Mouse (Mus musculus): ENCODE data around the gene Il17f. TPM values are rescaled to one million over a fixed set of nuclear protein-coding genes. Genes with fewer than 3 reads are reported as not detected.

The Il17f gene
- total and polyA plus RNA-seq, 3 experiments, result not detected

DNA sequence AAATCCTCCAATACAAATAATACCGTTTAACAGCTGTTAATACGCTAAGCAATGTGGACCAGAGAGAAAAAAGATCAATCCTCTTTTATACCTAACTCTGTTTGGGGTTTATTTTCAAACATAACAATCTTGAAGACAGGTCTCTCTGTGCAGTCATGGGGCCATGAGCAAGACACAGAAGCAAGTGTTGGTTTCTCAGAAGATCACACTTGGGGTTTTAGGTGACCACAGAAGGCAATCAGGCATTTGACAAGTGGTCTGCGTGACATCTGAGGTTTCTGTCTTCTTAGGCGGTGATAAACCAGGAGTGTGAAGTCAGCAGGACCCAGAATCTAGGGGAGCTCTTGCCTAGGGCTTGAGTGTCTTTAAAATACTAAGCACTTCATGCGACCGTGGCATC is 23.9 kb downstream of the Il17f start:
- no peaks in the 10 kb centered on the region for H3K27me3 ChIP-seq (ENCODE audit: control insufficient read depth, insufficient read depth, low read length)
- intact Hi-C loops (cut with DNase I), result no loop called here
- no peak overlapping the region for H3K27ac ChIP-seq
- no peaks in the 10 kb centered on the region for H3K36me3 ChIP-seq (ENCODE audit: control insufficient read depth, insufficient read depth, low read length)
- H3K4me1 ChIP-seq (ENCODE audit: control insufficient read depth, insufficient read depth, low read length), result no peaks in the 10 kb centered on the region
- no peak for DNase-seq
- TF ChIP-seq CTCF (IDR thresholded peaks at IDR 0.05), result no peak
- no peak for TF ChIP-seq POLR2A (IDR thresholded peaks at IDR 0.05; ENCODE audit: insufficient read depth, low read depth, low read length)
- no peak for TF ChIP-seq EP300 (IDR thresholded peaks at IDR 0.05; ENCODE audit: insufficient read depth, low read depth, low read length)
- 70% methylated on average over 6 of the region's 6 CpGs for WGBS
- no peak overlapping the region for H3K9ac ChIP-seq (ENCODE audit: low read depth, low read length)
- no peak overlapping the region for H3K4me3 ChIP-seq
- H3K79me2 ChIP-seq (replicated peaks; ENCODE audit: control insufficient read depth, insufficient read depth, low read length), result no peaks in the 10 kb centered on the region

DNA sequence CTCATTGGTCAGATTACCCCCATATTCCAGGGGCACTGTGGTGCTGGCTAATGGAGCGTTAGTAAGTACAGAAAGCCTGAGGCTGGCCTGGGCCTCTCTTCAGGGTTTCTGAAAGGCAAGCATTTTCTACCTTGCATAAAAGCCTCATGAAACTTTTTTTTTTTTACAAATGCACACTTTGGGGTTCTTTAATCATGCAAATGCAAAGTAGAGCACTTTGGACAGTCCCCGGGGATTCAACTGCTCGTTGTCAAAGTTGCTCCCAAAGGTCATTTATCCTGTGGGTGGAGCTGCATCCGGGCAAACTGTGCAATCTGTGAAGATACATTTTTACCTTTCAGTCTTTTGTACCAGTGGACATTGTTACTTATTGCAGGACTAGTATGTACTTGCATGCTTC is 29.0 kb downstream of the Il17f start:
- Histone ChIP-seq H3K4me3 (no peak overlapping the region), H3K36me3 (ENCODE audit: control insufficient read depth, insufficient read depth, low read length) (no peaks in the 10 kb centered on the region), H3K27me3 (ENCODE audit: control insufficient read depth, insufficient read depth, low read length) (no peaks in the 10 kb centered on the region), H3K4me1 (ENCODE audit: control insufficient read depth, insufficient read depth, low read length) (no peaks in the 10 kb centered on the region), H3K27ac (no peak overlapping the region), H3K9ac (ENCODE audit: low read depth, low read length) (no peak overlapping the region), H3K79me2 (replicated peaks; ENCODE audit: control insufficient read depth, insufficient read depth, low read length) (no peaks in the 10 kb centered on the region)
- no peak for TF ChIP-seq CTCF (IDR thresholded peaks at IDR 0.05)
- no peak for TF ChIP-seq POLR2A (IDR thresholded peaks at IDR 0.05; ENCODE audit: insufficient read depth, low read depth, low read length)
- TF ChIP-seq EP300 (IDR thresholded peaks at IDR 0.05; ENCODE audit: insufficient read depth, low read depth, low read length), result no peak
- WGBS, result 68% methylated on average over 4 of the region's 4 CpGs
- DNase-seq, result no peak
- intact Hi-C loops (cut with DNase I), result no loop called here

DNA sequence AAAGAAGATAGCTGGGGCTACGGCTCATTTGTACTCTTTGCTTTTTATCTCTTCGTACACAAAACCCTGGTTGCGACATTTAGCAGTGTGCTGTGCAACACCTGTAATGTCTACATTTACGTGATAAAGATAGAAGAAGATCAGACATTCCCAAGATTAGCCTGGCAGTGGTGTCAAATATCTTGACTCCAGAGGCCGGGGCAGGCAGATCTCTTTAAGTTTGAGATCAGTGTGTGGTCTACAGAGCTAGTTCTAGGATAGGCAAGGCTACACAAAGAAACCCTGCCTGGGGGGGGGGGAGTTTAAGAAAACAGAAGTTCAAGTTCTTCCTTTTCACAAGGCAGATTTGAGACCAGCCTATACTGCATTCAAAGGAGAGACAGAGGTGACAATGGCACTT is 30.1 kb downstream of the Il17f start:
- Histone ChIP-seq H3K27me3 (ENCODE audit: control insufficient read depth, insufficient read depth, low read length) (no peaks in the 10 kb centered on the region), H3K9ac (ENCODE audit: low read depth, low read length) (no peak overlapping the region), H3K4me1 (ENCODE audit: control insufficient read depth, insufficient read depth, low read length) (no peaks in the 10 kb centered on the region), H3K4me3 (no peak overlapping the region), H3K27ac (no peak overlapping the region), H3K36me3 (ENCODE audit: control insufficient read depth, insufficient read depth, low read length) (no peaks in the 10 kb centered on the region), H3K79me2 (replicated peaks; ENCODE audit: control insufficient read depth, insufficient read depth, low read length) (no peaks in the 10 kb centered on the region)
- 68% methylated on average over 5 of the region's 5 CpGs for WGBS
- TF ChIP-seq CTCF (IDR thresholded peaks at IDR 0.05), result no peak
- intact Hi-C loops (cut with DNase I), result no loop called here
- no peak for DNase-seq

GRCm38 (mm10) chr1:20759799-20760198 is 30.6 kb downstream of the Il17f start:
- 82% methylated on average over 10 of the region's 10 CpGs for WGBS
- H3K9ac ChIP-seq (ENCODE audit: low read depth, low read length), result no peak overlapping the region
- no peaks in the 10 kb centered on the region for H3K36me3 ChIP-seq (ENCODE audit: control insufficient read depth, insufficient read depth, low read length)
- TF ChIP-seq CTCF (IDR thresholded peaks at IDR 0.05), result no peak
- no peak for TF ChIP-seq EP300 (IDR thresholded peaks at IDR 0.05; ENCODE audit: insufficient read depth, low read depth, low read length)
- TF ChIP-seq POLR2A (IDR thresholded peaks at IDR 0.05; ENCODE audit: insufficient read depth, low read depth, low read length), result no peak
- no peak for DNase-seq
- no peak overlapping the region for H3K4me3 ChIP-seq
- H3K4me1 ChIP-seq (ENCODE audit: control insufficient read depth, insufficient read depth, low read length), result no peaks in the 10 kb centered on the region
- no peaks in the 10 kb centered on the region for H3K79me2 ChIP-seq (replicated peaks; ENCODE audit: control insufficient read depth, insufficient read depth, low read length)
- no peak overlapping the region for H3K27ac ChIP-seq
- H3K27me3 ChIP-seq (ENCODE audit: control insufficient read depth, insufficient read depth, low read length), result no peaks in the 10 kb centered on the region
- intact Hi-C loops (cut with DNase I), result no loop called here

GRCm38 (mm10) chr1:20757586-20757985 is 32.8 kb downstream of the Il17f start:
- no peak for DNase-seq
- 82% methylated on average over 3 of the region's 3 CpGs for WGBS
- TF ChIP-seq EP300 (IDR thresholded peaks at IDR 0.05; ENCODE audit: insufficient read depth, low read depth, low read length) (no peak), POLR2A (IDR thresholded peaks at IDR 0.05; ENCODE audit: insufficient read depth, low read depth, low read length) (no peak), CTCF (IDR thresholded peaks at IDR 0.05) (no peak)
- no peaks in the 10 kb centered on the region for H3K79me2 ChIP-seq (replicated peaks; ENCODE audit: control insufficient read depth, insufficient read depth, low read length)
- no peaks in the 10 kb centered on the region for H3K27me3 ChIP-seq (ENCODE audit: control insufficient read depth, insufficient read depth, low read length)
- intact Hi-C loops (cut with DNase I), result no loop called here
- no peak overlapping the region for H3K9ac ChIP-seq (ENCODE audit: low read depth, low read length)
- H3K36me3 ChIP-seq (ENCODE audit: control insufficient read depth, insufficient read depth, low read length), result no peaks in the 10 kb centered on the region
- H3K27ac ChIP-seq, result no peak overlapping the region
- H3K4me1 ChIP-seq (ENCODE audit: control insufficient read depth, insufficient read depth, low read length), result no peaks in the 10 kb centered on the region
- H3K4me3 ChIP-seq, result no peak overlapping the region

DNA sequence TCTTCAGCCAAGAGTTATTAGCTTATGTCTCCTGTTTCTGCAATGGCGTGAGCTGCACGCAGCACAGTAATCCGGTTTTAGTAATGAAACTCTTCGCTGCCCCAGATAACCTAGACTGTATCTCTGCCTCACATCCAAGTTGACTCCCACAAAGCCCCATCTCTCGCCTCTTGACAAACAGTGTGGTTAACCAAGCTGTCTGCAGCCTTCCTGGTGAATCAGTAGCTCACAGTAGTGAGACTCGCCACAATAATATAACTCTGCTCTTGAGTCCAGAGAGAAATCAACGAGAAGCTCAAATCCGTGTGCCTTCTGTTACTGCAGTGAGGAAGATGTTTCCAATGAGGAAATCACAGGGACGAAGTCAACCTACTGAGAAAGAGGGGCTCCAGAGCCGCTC is 36.0 kb downstream of the Il17f start:
- no peaks in the 10 kb centered on the region for H3K4me1 ChIP-seq (ENCODE audit: control insufficient read depth, insufficient read depth, low read length)
- no peaks in the 10 kb centered on the region for H3K27me3 ChIP-seq (ENCODE audit: control insufficient read depth, insufficient read depth, low read length)
- no peak overlapping the region for H3K4me3 ChIP-seq
- WGBS, result 69% methylated on average over 10 of the region's 10 CpGs
- H3K36me3 ChIP-seq (ENCODE audit: control insufficient read depth, insufficient read depth, low read length), result no peaks in the 10 kb centered on the region
- intact Hi-C loops (cut with DNase I), result no loop called here
- TF ChIP-seq CTCF (IDR thresholded peaks at IDR 0.05) (no peak), EP300 (IDR thresholded peaks at IDR 0.05; ENCODE audit: insufficient read depth, low read depth, low read length) (no peak), POLR2A (IDR thresholded peaks at IDR 0.05; ENCODE audit: insufficient read depth, low read depth, low read length) (no peak)
- H3K27ac ChIP-seq, result no peak overlapping the region
- no peak for DNase-seq
- H3K79me2 ChIP-seq (replicated peaks; ENCODE audit: control insufficient read depth, insufficient read depth, low read length), result no peaks in the 10 kb centered on the region
- no peak overlapping the region for H3K9ac ChIP-seq (ENCODE audit: low read depth, low read length)
